Mouse (Mus musculus) heart, postnatal 0 days (tissue): Measurements from ENCODE around the gene Lacc1.

Source experiments
- CTCF ChIP-seq: IDR thresholded peaks from 2 replicates; pipeline ENCODE4 v1.5.1; 2016; ENCODE audit warnings: antibody characterized with exemption, control low read depth, low read depth
- EP300 ChIP-seq: IDR thresholded peaks from 2 replicates; pipeline ENCODE4 v1.6.1; 2016; ENCODE audit warnings: antibody characterized with exemption, low read depth

GRCm38 (mm10) chr14:77034175-77034915 lies 2.4 kb downstream of the Lacc1 start:
- TF ChIP-seq CTCF (no peak), EP300 (no peak)
